Mouse (Mus musculus) intestine, embryonic 14.5 days (tissue): Measurements from ENCODE around the gene Jak1. TPM values are rescaled to one million over a fixed set of nuclear protein-coding genes. Genes with fewer than 3 reads are reported as not detected.

ENCODE experiments used
- ATAC-seq: fragments of 200-750 bp; cut with Nextera tagmentation; replicated peaks from 2 replicates; pipeline ENCODE4 v1.8.0; 2017; ENCODE audit warnings: low read depth, moderate number of reproducible peaks, moderate TSS enrichment, moderate library complexity; ENCODE audit not compliant: low FRiP score, low TSS enrichment
- DNase-seq: peaks from one replicate; pipeline ENCODE4 v3.0.0-alpha.2; 2018; ENCODE audit warnings: low spot score
- H3K27ac ChIP-seq: fragments of 300-500 bp; sonication (generic); 2 replicates; pipeline ENCODE4 v1.5.1; 2014; ENCODE audit warnings: low read depth, mild to moderate bottlenecking, control low read depth
- H3K27me3 ChIP-seq: fragments of 300-500 bp; sonication (generic); replicated peaks from 2 replicates; pipeline ENCODE4 v1.6.1; 2014; ENCODE audit warnings: low read length, control low read depth; ENCODE audit not compliant: control insufficient read depth, insufficient read depth
- H3K36me3 ChIP-seq: fragments of 300-500 bp; sonication (generic); 2 replicates; pipeline ENCODE4 v1.6.1; 2014; ENCODE audit warnings: low read length, control low read depth; ENCODE audit not compliant: control insufficient read depth, insufficient read depth
- H3K4me1 ChIP-seq: fragments of 300-500 bp; sonication (generic); replicated peaks from 2 replicates; pipeline ENCODE4 v1.6.1; 2014; ENCODE audit warnings: low read length, control low read depth, mixed read lengths; ENCODE audit not compliant: control insufficient read depth, insufficient read depth
- H3K4me2 ChIP-seq: fragments of 300-500 bp; sonication (generic); 2 replicates; pipeline ENCODE4 v1.6.1; 2014; ENCODE audit warnings: low read length
- H3K4me3 ChIP-seq: fragments of 300-500 bp; sonication (generic); 2 replicates; pipeline ENCODE4 v1.5.1; 2014; ENCODE audit warnings: low read depth, low read length, control low read depth, mixed read lengths
- H3K9ac ChIP-seq: fragments of 300-500 bp; sonication (generic); 2 replicates; pipeline ENCODE4 v1.6.1; 2014; ENCODE audit warnings: mild to moderate bottlenecking, low read length
- H3K9me3 ChIP-seq: fragments of 300-500 bp; sonication (generic); 2 replicates; pipeline ENCODE4 v1.6.1; 2016; ENCODE audit warnings: low read length, control low read depth; ENCODE audit not compliant: control insufficient read depth
- WGBS: fragments of 180-500 bp; shearing (Covaris S2); extraction: QIAGEN DNeasy Blood & Tissue Kit; methylation state at CpG from one replicate; pipeline ENCODE4 v1.1.7; 2014; 5-methylcytosine and 5-hydroxymethylcytosine counted together
- polyA plus RNA-seq: library from polyadenylated mRNA; unstranded; fragments of >200 nt; fragmentation: Nextera tagmentation; extraction: Ambion mirVana; gene quantifications from 2 replicates; pipeline ENCODE4 v1.2.1, GENCODE M21; 2014

Jak1 gene
- polyA plus RNA-seq, 1 experiment from 2014 or later: 83.2 TPM

DNA sequence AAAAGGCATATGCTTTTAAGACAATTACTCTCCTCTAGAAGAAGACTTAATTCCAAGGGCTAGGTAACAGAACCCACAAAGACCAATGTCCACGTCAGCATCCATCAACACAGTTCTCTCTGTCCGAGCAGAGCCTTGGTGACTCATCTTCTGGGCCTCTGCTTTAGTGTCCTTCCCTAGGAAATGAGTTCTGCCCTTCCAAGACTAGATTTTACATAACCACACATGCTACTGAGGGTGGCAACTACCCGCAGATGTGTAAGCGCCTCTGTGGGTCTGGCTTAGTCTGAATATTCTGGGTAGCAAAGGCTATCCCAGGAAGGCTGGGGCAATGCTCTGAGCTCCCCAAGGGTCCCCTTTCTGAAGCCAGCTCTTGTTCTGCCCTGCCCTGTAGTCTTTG, 99.3 kb downstream of the Jak1 start:
- DNase-seq: no peak
- Histone ChIP-seq H3K4me2 (no peak overlapping the region), H3K27me3 (no peaks in the 10 kb centered on the region), H3K36me3 (peaks cover 61% of the 10 kb centered on the region), H3K9ac (no peak overlapping the region), H3K4me1 (no peaks in the 10 kb centered on the region), H3K4me3 (no peak overlapping the region), H3K9me3 (no peaks in the 10 kb centered on the region), H3K27ac (no peak overlapping the region)
- 85% methylated on average over 4 of the region's 4 CpGs for WGBS
- ATAC-seq: no peak

- WGBS: 91% methylated on average over 2 of the region's 2 CpGs
- no peak for DNase-seq
These were observed 100.4 kb downstream of the Jak1 start for GRCm38 (mm10) chr4:101164673-101165072.

GRCm38 (mm10) chr4:101164189-101164588, 100.9 kb downstream of the Jak1 start:
- no peak for ATAC-seq
- no peaks in the 10 kb centered on the region for H3K4me1 ChIP-seq
- H3K4me3 ChIP-seq: no peak overlapping the region
- peaks cover 53% of the 10 kb centered on the region for H3K36me3 ChIP-seq
- WGBS: 78% methylated on average over 2 of the region's 2 CpGs
- no peak overlapping the region for H3K27ac ChIP-seq
- H3K27me3 ChIP-seq: no peaks in the 10 kb centered on the region
- no peak overlapping the region for H3K9ac ChIP-seq
- no peak overlapping the region for H3K4me2 ChIP-seq
- DNase-seq: no peak
- H3K9me3 ChIP-seq: no peaks in the 10 kb centered on the region

More at GRCm38 (mm10) chr4:101164673-101165072, 100.4 kb downstream of the Jak1 start:
- H3K4me3 ChIP-seq: no peak overlapping the region
- no peak overlapping the region for H3K4me2 ChIP-seq
- H3K4me1 ChIP-seq: no peaks in the 10 kb centered on the region
- H3K27ac ChIP-seq: no peak overlapping the region
- peaks cover 54% of the 10 kb centered on the region for H3K36me3 ChIP-seq
- no peaks in the 10 kb centered on the region for H3K27me3 ChIP-seq
- H3K9me3 ChIP-seq: no peaks in the 10 kb centered on the region
- no peak for ATAC-seq
- H3K9ac ChIP-seq: no peak overlapping the region

DNA sequence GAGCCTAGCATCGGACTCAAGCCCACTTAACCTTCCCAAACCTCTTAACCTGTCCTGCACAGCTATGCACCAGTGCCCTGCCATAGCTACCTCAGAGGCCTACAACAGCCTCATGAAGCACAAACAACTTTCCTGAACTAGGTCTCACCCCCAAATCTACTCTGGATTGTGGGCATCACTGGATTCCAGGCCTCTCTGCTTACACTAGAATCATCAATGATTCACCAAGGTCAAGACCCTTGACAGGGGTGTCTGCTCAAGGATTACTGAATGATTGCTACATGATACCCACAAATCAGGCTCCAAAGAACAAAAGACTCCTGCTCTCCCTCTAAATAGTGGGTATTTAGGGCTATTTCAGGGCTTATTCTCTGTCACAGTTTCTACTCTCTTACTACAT, 104.3 kb downstream of the Jak1 start:
- DNase-seq: no peak
- Histone ChIP-seq H3K36me3 (peaks cover 71% of the 10 kb centered on the region), H3K9me3 (no peaks in the 10 kb centered on the region), H3K4me3 (no peak overlapping the region), H3K9ac (no peak overlapping the region), H3K4me1 (no peaks in the 10 kb centered on the region), H3K27me3 (no peaks in the 10 kb centered on the region), H3K4me2 (no peak overlapping the region), H3K27ac (no peak overlapping the region)
- WGBS: 63% methylated on average over 1 of the region's 1 CpGs
- no peak for ATAC-seq

GRCm38 (mm10) chr4:101159191-101159764, 105.8 kb downstream of the Jak1 start:
- H3K36me3 ChIP-seq: peaks cover 79% of the 10 kb centered on the region
- no peak for DNase-seq
- 68% methylated on average over 12 of the region's 12 CpGs for WGBS

GRCm38 (mm10) chr4:101158282-101158681, 106.8 kb downstream of the Jak1 start:
- peaks cover 78% of the 10 kb centered on the region for H3K36me3 ChIP-seq
- no peaks in the 10 kb centered on the region for H3K9me3 ChIP-seq
- H3K4me2 ChIP-seq: no peak overlapping the region
- H3K4me1 ChIP-seq: no peaks in the 10 kb centered on the region
- H3K4me3 ChIP-seq: no peak overlapping the region
- no peak overlapping the region for H3K27ac ChIP-seq
- ATAC-seq (no peak), DNase-seq (no peak)
- 87% methylated on average over 6 of the region's 6 CpGs for WGBS
- H3K9ac ChIP-seq: no peak overlapping the region
- H3K27me3 ChIP-seq: no peaks in the 10 kb centered on the region

More at GRCm38 (mm10) chr4:101159191-101159764, 105.8 kb downstream of the Jak1 start:
- Histone ChIP-seq H3K4me1 (no peaks in the 10 kb centered on the region), H3K9me3 (no peaks in the 10 kb centered on the region), H3K27me3 (no peaks in the 10 kb centered on the region), H3K4me2 (no peak overlapping the region), H3K9ac (no peak overlapping the region), H3K27ac (no peak overlapping the region), H3K4me3 (no peak overlapping the region)
- no peak for ATAC-seq

DNA sequence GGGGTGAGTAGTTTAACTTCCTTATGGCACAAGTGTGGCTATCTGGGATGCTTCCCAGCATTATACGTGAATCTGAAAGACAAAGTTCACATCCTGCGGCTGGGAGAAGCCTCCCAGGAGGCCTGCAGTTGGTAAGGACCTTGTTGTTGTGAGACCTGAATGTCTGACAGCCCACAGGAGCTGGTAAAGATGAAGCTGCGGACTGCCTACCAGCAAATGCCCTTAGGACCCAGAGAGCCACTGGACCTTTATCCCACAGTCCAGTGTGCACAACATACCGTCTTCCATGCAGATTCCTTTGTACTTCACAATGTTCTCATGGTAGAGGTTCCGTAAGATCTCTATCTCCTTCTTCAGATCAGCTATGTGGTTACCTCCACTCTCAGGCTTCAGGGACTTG, 107.6 kb downstream of the Jak1 start:
- peaks cover 79% of the 10 kb centered on the region for H3K36me3 ChIP-seq
- WGBS: 93% methylated on average over 5 of the region's 5 CpGs
- ATAC-seq: no peak

DNA sequence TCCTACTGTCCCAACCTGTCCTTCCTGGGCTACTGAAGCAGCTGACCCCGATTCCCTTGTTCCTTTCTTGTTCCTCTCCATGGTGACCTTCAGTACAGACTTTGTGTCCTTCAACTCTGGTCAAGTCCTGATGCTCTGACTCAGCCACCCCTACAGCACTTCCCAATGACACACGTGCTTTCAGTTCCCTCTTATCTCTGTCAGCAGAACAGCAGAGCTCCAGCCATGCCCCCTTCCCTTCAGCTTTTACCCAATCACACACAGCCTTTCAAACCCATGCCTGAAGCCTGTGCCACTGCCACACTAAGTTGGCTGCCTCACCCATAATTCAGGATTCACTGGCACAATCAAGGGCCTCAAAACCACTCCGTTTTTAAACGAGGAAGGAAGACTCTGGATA, 109.5 kb downstream of the Jak1 start:
- H3K36me3 ChIP-seq: peaks cover 87% of the 10 kb centered on the region
- no peaks in the 10 kb centered on the region for H3K9me3 ChIP-seq
- H3K27ac ChIP-seq: no peak overlapping the region
- H3K4me1 ChIP-seq: no peaks in the 10 kb centered on the region
- no peak overlapping the region for H3K4me2 ChIP-seq
- H3K4me3 ChIP-seq: no peak overlapping the region
- no peaks in the 10 kb centered on the region for H3K27me3 ChIP-seq
- WGBS: 83% methylated on average over 4 of the region's 4 CpGs
- no peak overlapping the region for H3K9ac ChIP-seq
- DNase-seq (no peak), ATAC-seq (no peak)

More for the DNA sequence above, 107.6 kb downstream of the Jak1 start:
- no peak overlapping the region for H3K4me2 ChIP-seq
- H3K9ac ChIP-seq: no peak overlapping the region
- no peak overlapping the region for H3K4me3 ChIP-seq
- H3K9me3 ChIP-seq: no peaks in the 10 kb centered on the region
- H3K27ac ChIP-seq: no peak overlapping the region
- DNase-seq: no peak
- H3K4me1 ChIP-seq: no peaks in the 10 kb centered on the region
- no peaks in the 10 kb centered on the region for H3K27me3 ChIP-seq

- DNase-seq: no peak
- 85% methylated on average over 11 of the region's 11 CpGs for WGBS
- H3K4me3 ChIP-seq: no peak overlapping the region
These were observed 118.0 kb downstream of the Jak1 start for GRCm38 (mm10) chr4:101146891-101147655.

More at GRCm38 (mm10) chr4:101146891-101147655, 118.0 kb downstream of the Jak1 start:
- H3K27ac ChIP-seq: no peak overlapping the region
- peaks cover 40% of the 10 kb centered on the region for H3K36me3 ChIP-seq
- no peak overlapping the region for H3K9ac ChIP-seq
- no peak for ATAC-seq
- H3K9me3 ChIP-seq: no peaks in the 10 kb centered on the region
- H3K4me2 ChIP-seq: no peak overlapping the region
- no peaks in the 10 kb centered on the region for H3K4me1 ChIP-seq
- H3K27me3 ChIP-seq: no peaks in the 10 kb centered on the region
